ENCODE assay signal across 18 mouse cellular contexts in genomic region chr6:114187121-114187520, GRCm38 (mm10). TPM values are rescaled to one million over a fixed set of nuclear protein-coding genes. Genes with fewer than 3 reads are reported as not detected.
DNase-seq lines count a peak whose midpoint lies in the region; ATAC-seq and TF ChIP-seq lines count a peak whose summit lies in the region.
"Had no signal": no experiment of that assay in that cellular context is flagged by ENCODE, and none has a peak within 500 bp of the region (broad histone marks: within the 10 kb centered on the region; RNA-seq: fewer than 3 reads in every experiment).

No protein-coding gene starts in this region.

- H3K27ac ChIP-seq in intestine, embryonic 14.5 days (ENCODE audit: low read depth): no peak overlapping the region
- H3K27ac ChIP-seq in intestine, embryonic 15.5 days: no peak overlapping the region
- no peak overlapping the region for H3K27ac ChIP-seq in forebrain, embryonic 16.5 days (ENCODE audit: low read length)
- H3K27ac ChIP-seq: hindbrain, embryonic 13.5 days; liver, embryonic 15.5 days; neural tube, embryonic 12.5 days; stomach, embryonic 15.5 days had no signal

- no peaks in the 10 kb centered on the region for H3K79me2 ChIP-seq in myocyte (ENCODE audit: control insufficient read depth, insufficient read depth)

- H3K4me3 ChIP-seq in intestine, embryonic 14.5 days (ENCODE audit: low read depth, low read length): no peak overlapping the region
- H3K4me3 ChIP-seq in intestine, embryonic 15.5 days (replicated peaks): no peak overlapping the region
- H3K4me3 ChIP-seq in myocyte: no peak overlapping the region
- no peak overlapping the region for H3K4me3 ChIP-seq in forebrain, embryonic 16.5 days (replicated peaks; ENCODE audit: low read length)
- H3K4me3 ChIP-seq: erythroblast, embryonic 14.5 days; hindbrain, embryonic 13.5 days; liver, embryonic 15.5 days; neural tube, embryonic 12.5 days; stomach, embryonic 15.5 days had no signal

- WGBS in intestine, embryonic 14.5 days: 42% methylated on average over 4 of the region's 4 CpGs
- 55% methylated on average over 4 of the region's 4 CpGs for WGBS in intestine, embryonic 15.5 days
- 59% methylated on average over 4 of the region's 4 CpGs for WGBS in forebrain, embryonic 16.5 days

- no peak for TF ChIP-seq POLR2A in myocyte (IDR thresholded peaks at IDR 0.05; ENCODE audit: insufficient read length, low read depth)

- no peaks in the 10 kb centered on the region for H3K27me3 ChIP-seq in intestine, embryonic 14.5 days (replicated peaks; ENCODE audit: control insufficient read depth, insufficient read depth, low read length)
- H3K27me3 ChIP-seq in intestine, embryonic 15.5 days (replicated peaks): no peaks in the 10 kb centered on the region; the same call in 1 of the 2 replicates
- H3K27me3 ChIP-seq in myocyte (ENCODE audit: control insufficient read depth, insufficient read depth, insufficient read length): no peaks in the 10 kb centered on the region
- H3K27me3 ChIP-seq in forebrain, embryonic 16.5 days (replicated peaks; ENCODE audit: control insufficient read depth, insufficient read depth, low read length): no peaks in the 10 kb centered on the region
- H3K27me3 ChIP-seq: liver, embryonic 15.5 days; stomach, embryonic 15.5 days had no signal

- no peak overlapping the region for H3ac ChIP-seq in myocyte (ENCODE audit: control insufficient read depth, insufficient read length)

- DNase-seq in intestine, embryonic 14.5 days (ENCODE audit: low spot score): peak; percentile 70
- DNase-seq in retina, embryonic 14.5 days (ENCODE audit: low spot score): peak; percentile 62
- DNase-seq in retina, postnatal 1 day: no peak
- peak; percentile 67 for DNase-seq in embryo, embryonic 11 days
- DNase-seq: cerebellum, postnatal 10 days; kidney, postnatal 14 days; right cerebral cortex, postnatal 4 days had no signal

- H3K9me3 ChIP-seq in intestine, embryonic 14.5 days (ENCODE audit: control insufficient read depth, low read length): no peaks in the 10 kb centered on the region
- no peaks in the 10 kb centered on the region for H3K9me3 ChIP-seq in intestine, embryonic 15.5 days
- H3K9me3 ChIP-seq in forebrain, embryonic 16.5 days (ENCODE audit: control insufficient read depth, low read length): no peaks in the 10 kb centered on the region
- H3K9me3 ChIP-seq: liver, embryonic 15.5 days; neural tube, embryonic 12.5 days; stomach, embryonic 15.5 days had no signal

- no peak overlapping the region for H3K9ac ChIP-seq in intestine, embryonic 14.5 days (ENCODE audit: low read length)
- H3K9ac ChIP-seq in intestine, embryonic 15.5 days: no peak overlapping the region
- no peak overlapping the region for H3K9ac ChIP-seq in forebrain, embryonic 16.5 days (replicated peaks; ENCODE audit: low read depth, low read length)
- H3K9ac ChIP-seq: hindbrain, embryonic 13.5 days; liver, embryonic 15.5 days; neural tube, embryonic 12.5 days; stomach, embryonic 15.5 days had no signal

- no peaks in the 10 kb centered on the region for H3K4me1 ChIP-seq in intestine, embryonic 14.5 days (replicated peaks; ENCODE audit: control insufficient read depth, insufficient read depth, low read length)
- H3K4me1 ChIP-seq in intestine, embryonic 15.5 days (replicated peaks): no peaks in the 10 kb centered on the region
- no peaks in the 10 kb centered on the region; the same call in 1 of the 2 replicates for H3K4me1 ChIP-seq in forebrain, embryonic 16.5 days (replicated peaks; ENCODE audit: control insufficient read depth, insufficient read depth, low read length)
- H3K4me1 ChIP-seq: liver, embryonic 15.5 days; stomach, embryonic 15.5 days had no signal

- no peak for ATAC-seq in intestine, embryonic 14.5 days (replicated peaks; ENCODE audit: low FRiP score, low TSS enrichment, low read depth)
- ATAC-seq in intestine, embryonic 15.5 days: no peak
- no peak for ATAC-seq in erythroblast, adult 5-6 weeks (replicated peaks; ENCODE audit: low FRiP score, poor library complexity, severe bottlenecking)
- no peak for ATAC-seq in forebrain, embryonic 16.5 days

- no peaks in the 10 kb centered on the region for H3K36me3 ChIP-seq in intestine, embryonic 14.5 days (ENCODE audit: control insufficient read depth, insufficient read depth, low read length)
- no peaks in the 10 kb centered on the region for H3K36me3 ChIP-seq in intestine, embryonic 15.5 days
- no peaks in the 10 kb centered on the region for H3K36me3 ChIP-seq in myocyte (ENCODE audit: control insufficient read depth, insufficient read depth)
- H3K36me3 ChIP-seq in forebrain, embryonic 16.5 days (ENCODE audit: control insufficient read depth, insufficient read depth): no peaks in the 10 kb centered on the region
- H3K36me3 ChIP-seq: hindbrain, embryonic 13.5 days; liver, embryonic 15.5 days; neural tube, embryonic 12.5 days; stomach, embryonic 15.5 days had no signal

- no peak overlapping the region for H3K4me2 ChIP-seq in intestine, embryonic 14.5 days (ENCODE audit: low read length)
- no peak overlapping the region for H3K4me2 ChIP-seq in intestine, embryonic 15.5 days (replicated peaks)
- no peak overlapping the region for H3K4me2 ChIP-seq in myocyte (ENCODE audit: low read depth)
- no peak overlapping the region for H3K4me2 ChIP-seq in forebrain, embryonic 16.5 days (ENCODE audit: low read length)
- H3K4me2 ChIP-seq: hindbrain, embryonic 13.5 days; liver, embryonic 15.5 days; neural tube, embryonic 12.5 days; stomach, embryonic 15.5 days had no signal

TF ChIP-seq in myocyte, 11 proteins besides CTCF, POLR2A, EP300 and RAD21:
- TF ChIP-seq E2F4 (IDR thresholded peaks at IDR 0.05; ENCODE audit: insufficient read depth): no peak
- TF ChIP-seq REST (IDR thresholded peaks at IDR 0.05; ENCODE audit: insufficient read depth, insufficient read length): peak; percentile 75

RNA-seq across cellular contexts. Expression of gene Slc6a11, which starts 56.1 kb away (rescaled TPM):
- 0.05 and 0.08 TPM in 2 replicates for polyA plus RNA-seq in intestine, embryonic 14.5 days (2014; fragmentation: Nextera tagmentation; extraction: Ambion mirVana)
- polyA plus RNA-seq in intestine, embryonic 15.5 days (2015; fragmentation: Nextera tagmentation; extraction: Ambion mirVana): 0.24 and 0.29 TPM in 2 replicates
- not detected for polyA plus RNA-seq in myocyte (2012; fragmentation: generic; extraction: Trizol)
- not detected in 2 replicates for total RNA-seq in erythroblast, adult 5-6 weeks (2015; ENCODE audit: low replicate concordance)
- 0.14 TPM in 1 of 2 replicates, not detected in the other for total RNA-seq in erythroblast, adult 5-6 weeks (2017; ENCODE audit: low replicate concordance)
- 16.5 and 18.6 TPM in 2 replicates for polyA plus RNA-seq in forebrain, embryonic 16.5 days (2015; fragmentation: Nextera tagmentation; extraction: Ambion mirVana)
- total RNA-seq: heart, adult 18-20 months; megakaryocyte-erythroid progenitor cell, adult 5-6 weeks had no signal
- polyA plus RNA-seq: erythroblast, embryonic 14.5 days had no signal

Comparison
In these comparisons a context has a peak if more than half of its experiments do, and no peak if none do; other contexts are left out.
1. RNA of gene Slc6a11, which starts 56.1 kb away (polyA plus RNA-seq): 16.5 to 18.6 TPM in forebrain, embryonic 16.5 days; 0.24 to 0.29 TPM in intestine, embryonic 15.5 days, 0.05 to 0.08 TPM in intestine, embryonic 14.5 days and not detected in myocyte (single experiment); every median in the first group is over 10 times any median in the second.